Mouse (Mus musculus): ENCODE measurements at regions not wholly inside any gene's neighbourhood (a gene's known extent, or its start where the extent isn't known, plus 50 kb on each side); places are given as distances from the start of the nearest gene placed in this dataset.
A peak's percentile ranks its signal among the peaks of the same experiment; 100 is the strongest.

DNA sequence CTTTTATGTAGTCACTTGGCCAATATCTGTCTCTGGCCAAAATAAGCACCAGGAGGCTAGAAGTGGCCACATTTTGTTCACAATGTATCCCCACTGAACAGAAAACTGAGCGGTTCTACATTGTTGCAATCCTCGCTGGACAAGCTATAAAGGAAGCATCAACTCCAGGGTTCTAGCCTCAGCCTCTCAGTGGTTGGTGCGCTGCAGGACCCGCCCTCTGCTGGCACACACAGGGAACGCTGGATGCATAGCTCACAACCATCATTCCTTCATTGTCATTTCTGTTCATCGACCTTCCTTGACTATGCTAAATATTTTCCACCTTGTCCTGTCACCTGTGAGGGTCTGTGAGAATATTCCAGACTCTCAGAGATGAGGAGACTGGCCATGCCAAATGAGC is 182.5 kb downstream of the Msrb3 start:
- Histone ChIP-seq H3K4me3 (ENCODE audit: insufficient read depth in 1 of 2, low read depth in 2 of 2, low read length in 2 of 2) (no peak overlapping the region), H3K9me3 (ENCODE audit: control insufficient read depth, low read length) (no peaks in the 10 kb centered on the region), H3K9ac (replicated peaks) (no peak overlapping the region), H3K36me3 (replicated peaks; ENCODE audit: control insufficient read depth, insufficient read depth, low read depth) (no peaks in the 10 kb centered on the region), H3K4me1 (replicated peaks; ENCODE audit: control insufficient read depth in 2 of 2, insufficient read depth in 2 of 2, low read length in 1 of 2) (no peaks in the 10 kb centered on the region), H3K27ac (no peak overlapping the region), H3K4me2 (ENCODE audit: low read depth) (no peak overlapping the region), H3K27me3 (ENCODE audit: control insufficient read depth, insufficient read depth, low read length) (no peaks in the 10 kb centered on the region)
- no peak for ATAC-seq (ENCODE audit: insufficient read depth)
- 49% methylated on average over 6 of the region's 6 CpGs for WGBS (ENCODE audit: insufficient replicate concordance)
- no peak for DNase-seq (ENCODE audit: low read depth in 3 of 3, low spot score in 3 of 3)
- peak; percentile 49 for TF ChIP-seq CTCF (IDR thresholded peaks at IDR 0.05; ENCODE audit: low read depth)
- no peak for TF ChIP-seq EP300 (IDR thresholded peaks at IDR 0.05; ENCODE audit: low read depth)

DNA sequence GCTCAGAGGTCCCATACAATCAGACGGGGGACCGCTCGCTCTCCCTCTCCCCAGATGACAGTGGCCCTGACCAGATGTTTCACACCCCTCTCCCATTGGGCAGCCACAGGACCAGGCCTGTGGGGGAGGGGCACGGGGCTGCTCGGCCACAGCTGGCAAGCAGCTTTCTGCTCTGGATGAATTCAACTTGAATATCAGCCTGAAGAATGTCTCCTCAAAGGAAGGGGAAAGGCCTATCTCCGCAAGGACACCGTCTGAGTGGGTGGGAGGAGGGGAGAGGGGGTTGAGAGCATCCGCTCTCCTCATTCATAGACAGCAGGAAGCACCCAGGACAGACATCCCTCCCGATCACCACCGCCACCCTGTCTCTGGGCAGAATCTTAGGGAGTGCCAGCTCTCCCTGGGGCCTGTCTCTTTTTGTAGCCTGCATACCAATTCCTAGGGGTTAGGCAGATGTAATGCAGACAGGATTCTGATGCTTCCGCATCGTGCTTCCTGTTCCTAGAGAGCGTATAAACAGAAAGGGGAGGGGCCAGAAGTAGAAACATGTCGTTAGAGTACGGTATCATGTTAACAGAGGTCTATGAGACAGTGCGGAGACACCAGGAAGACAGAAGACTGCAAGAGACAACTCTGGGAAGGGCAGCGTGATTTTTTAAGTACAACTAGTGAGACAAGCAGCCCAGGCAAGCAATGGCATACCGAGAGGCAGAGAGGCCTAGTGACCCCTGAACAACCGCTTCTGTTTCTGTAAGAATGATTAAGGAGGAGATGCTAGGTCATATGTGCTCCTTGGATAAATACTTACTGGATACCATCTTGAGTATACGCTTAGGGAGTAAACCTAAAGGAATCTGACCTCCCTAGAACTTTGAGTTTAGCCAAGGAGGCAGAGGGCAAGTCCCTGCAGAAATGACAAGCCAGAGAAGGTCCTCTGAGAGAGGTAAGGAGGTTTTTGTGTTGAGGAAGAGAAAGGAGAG is 190.8 kb downstream of the Msrb3 start:
- 28% methylated on average over 20 of the region's 20 CpGs for WGBS (ENCODE audit: insufficient replicate concordance)
- TF ChIP-seq CTCF (IDR thresholded peaks at IDR 0.05; ENCODE audit: low read depth) = no peak
- no peak for TF ChIP-seq EP300 (IDR thresholded peaks at IDR 0.05; ENCODE audit: low read depth)
- Histone ChIP-seq H3K4me1 (replicated peaks; ENCODE audit: control insufficient read depth in 2 of 2, insufficient read depth in 2 of 2, low read length in 1 of 2) (peaks cover 0 to 21% of the 10 kb centered on the region in 2 experiments; a peak in 2 of 4 replicates), H3K4me2 (ENCODE audit: low read depth) (peak overlapping the region; percentile 17), H3K27ac (no peak overlapping the region), H3K9ac (replicated peaks) (no peak overlapping the region), H3K27me3 (ENCODE audit: control insufficient read depth, insufficient read depth, low read length) (no peaks in the 10 kb centered on the region), H3K4me3 (ENCODE audit: insufficient read depth in 1 of 2, low read depth in 2 of 2, low read length in 2 of 2) (no peak overlapping the region), H3K9me3 (ENCODE audit: control insufficient read depth, low read length) (no peaks in the 10 kb centered on the region), H3K36me3 (replicated peaks; ENCODE audit: control insufficient read depth, insufficient read depth, low read depth) (no peaks in the 10 kb centered on the region)
- DNase-seq (ENCODE audit: low read depth in 3 of 3, low spot score in 3 of 3) = no peak
- peak; percentile 47; the same call in 1 of the 2 replicates for ATAC-seq (ENCODE audit: insufficient read depth)

DNA sequence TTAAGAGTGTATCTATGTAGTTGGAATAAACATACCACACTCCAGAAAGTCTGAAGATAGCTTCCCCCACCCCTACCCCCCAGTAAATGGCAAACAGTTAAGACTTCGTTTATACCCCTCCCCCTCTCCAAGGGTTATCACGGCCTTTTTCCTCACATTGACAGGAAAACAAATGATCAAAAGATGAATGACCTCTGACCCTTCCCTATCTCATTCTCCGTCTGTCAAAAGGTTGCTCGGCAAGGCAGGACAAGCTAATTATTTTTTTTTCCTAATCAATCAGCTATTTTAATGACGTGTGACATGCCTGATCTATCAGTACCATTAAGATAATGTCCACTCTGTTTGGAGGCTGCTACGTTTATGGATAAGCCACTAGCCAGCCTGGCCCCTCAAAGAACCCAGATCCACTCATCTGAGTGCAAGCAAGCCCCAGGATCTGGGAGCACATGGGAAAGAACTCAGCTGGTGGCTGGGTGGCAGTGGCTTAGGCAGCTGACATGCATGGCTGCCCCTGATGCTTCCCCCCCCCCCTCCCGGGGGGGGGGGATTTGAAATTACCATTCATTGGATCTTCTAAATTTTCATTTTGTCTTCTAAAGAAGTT is 192.1 kb downstream of the Msrb3 start:
- no peaks in the 10 kb centered on the region for H3K27me3 ChIP-seq (ENCODE audit: control insufficient read depth, insufficient read depth, low read length)
- H3K9me3 ChIP-seq (ENCODE audit: control insufficient read depth, low read length) = no peaks in the 10 kb centered on the region
- no peak for ATAC-seq (ENCODE audit: insufficient read depth)
- no peak overlapping the region for H3K4me3 ChIP-seq (ENCODE audit: insufficient read depth in 1 of 2, low read depth in 2 of 2, low read length in 2 of 2)
- DNase-seq (ENCODE audit: low read depth in 3 of 3, low spot score in 3 of 3) = no peak
- TF ChIP-seq CTCF (IDR thresholded peaks at IDR 0.05; ENCODE audit: low read depth) = no peak
- no peak for TF ChIP-seq EP300 (IDR thresholded peaks at IDR 0.05; ENCODE audit: low read depth)
- H3K4me1 ChIP-seq (replicated peaks; ENCODE audit: control insufficient read depth in 2 of 2, insufficient read depth in 2 of 2, low read length in 1 of 2) = peaks cover 0 to 21% of the 10 kb centered on the region in 2 experiments; a peak in 2 of 4 replicates
- H3K4me2 ChIP-seq (ENCODE audit: low read depth) = no peak overlapping the region
- H3K27ac ChIP-seq = no peak overlapping the region
- H3K36me3 ChIP-seq (replicated peaks; ENCODE audit: control insufficient read depth, insufficient read depth, low read depth) = no peaks in the 10 kb centered on the region
- H3K9ac ChIP-seq (replicated peaks) = no peak overlapping the region
- 21% methylated on average over 7 of the region's 7 CpGs for WGBS (ENCODE audit: insufficient replicate concordance)

DNA sequence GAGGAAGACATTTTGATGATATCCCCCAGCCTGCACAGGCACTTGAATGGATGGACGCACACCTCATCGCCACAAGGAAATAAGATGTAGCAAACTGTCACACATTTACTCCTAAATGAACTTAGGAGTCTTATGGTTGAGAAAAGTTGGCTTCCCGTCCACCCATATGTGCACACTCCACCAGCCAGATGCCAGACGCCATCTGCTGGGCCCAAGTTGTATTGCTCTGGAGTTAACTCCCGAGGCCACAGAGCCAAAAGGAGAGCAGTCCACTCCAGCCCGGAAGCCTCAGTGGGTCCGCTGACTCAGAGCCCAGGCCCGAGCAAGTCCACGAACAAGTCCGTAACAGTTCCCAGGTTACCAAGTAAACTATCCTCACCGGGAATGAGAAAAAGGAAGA is 197.1 kb downstream of the Msrb3 start:
- Histone ChIP-seq H3K9ac (replicated peaks) (no peak overlapping the region), H3K27me3 (ENCODE audit: control insufficient read depth, insufficient read depth, low read length) (no peaks in the 10 kb centered on the region), H3K9me3 (ENCODE audit: control insufficient read depth, low read length) (no peaks in the 10 kb centered on the region), H3K4me1 (replicated peaks; ENCODE audit: control insufficient read depth in 2 of 2, insufficient read depth in 2 of 2, low read length in 1 of 2) (peaks cover 0 to 13% of the 10 kb centered on the region in 2 experiments; a peak in 2 of 4 replicates), H3K27ac (no peak overlapping the region), H3K4me3 (ENCODE audit: insufficient read depth in 1 of 2, low read depth in 2 of 2, low read length in 2 of 2) (no peak overlapping the region), H3K4me2 (ENCODE audit: low read depth) (no peak overlapping the region), H3K36me3 (replicated peaks; ENCODE audit: control insufficient read depth, insufficient read depth, low read depth) (no peaks in the 10 kb centered on the region)
- ATAC-seq (ENCODE audit: insufficient read depth) = no peak
- 6% methylated on average over 11 of the region's 11 CpGs for WGBS (ENCODE audit: insufficient replicate concordance)
- DNase-seq (ENCODE audit: low read depth in 3 of 3, low spot score in 3 of 3) = peak; percentile 30 to 35 (median 32)
- TF ChIP-seq CTCF (IDR thresholded peaks at IDR 0.05; ENCODE audit: low read depth) (peak; percentile 85), EP300 (IDR thresholded peaks at IDR 0.05; ENCODE audit: low read depth) (no peak)

Data from liver, embryonic 14.5 days (tissue).